Mouse (Mus musculus): ENCODE measurements around the gene B130006D01Rik. TPM values are rescaled to one million over a fixed set of nuclear protein-coding genes. Genes with fewer than 3 reads are reported as not detected.

Gene B130006D01Rik
- total RNA-seq (2014; fragmentation: Nextera tagmentation) (7.1 and 7.5 TPM in 2 replicates), total RNA-seq (2017) (1.5 TPM in 1 of 2 replicates, not detected in the other)

DNA sequence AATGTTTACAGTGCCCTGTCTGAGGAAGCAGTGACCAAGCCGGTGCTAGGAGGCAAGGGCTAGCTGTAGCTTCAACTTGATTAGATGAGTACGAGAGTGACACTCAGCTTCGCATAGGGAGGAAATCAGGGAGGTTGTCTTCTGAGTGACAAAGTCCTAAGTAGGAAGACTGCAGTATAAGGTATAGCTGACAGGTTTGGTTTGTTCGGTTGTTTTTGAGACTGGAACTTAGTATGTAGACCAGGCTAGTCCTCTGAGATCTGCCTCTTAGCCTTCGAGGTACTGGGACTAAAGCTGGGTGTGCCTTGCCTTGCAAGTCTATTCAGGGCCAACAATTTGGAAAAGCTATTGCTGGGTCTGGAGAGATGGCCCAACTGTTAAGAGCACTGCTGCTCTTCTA, at the start of gene B130006D01Rik:
Gene B130006D01Rik, plus strand, starts transcription at position 301 of the 400 bp plus-strand sequence.
- no peak for ATAC-seq (replicated peaks; ENCODE audit: low FRiP score, low TSS enrichment, poor library complexity, severe bottlenecking)

DNA sequence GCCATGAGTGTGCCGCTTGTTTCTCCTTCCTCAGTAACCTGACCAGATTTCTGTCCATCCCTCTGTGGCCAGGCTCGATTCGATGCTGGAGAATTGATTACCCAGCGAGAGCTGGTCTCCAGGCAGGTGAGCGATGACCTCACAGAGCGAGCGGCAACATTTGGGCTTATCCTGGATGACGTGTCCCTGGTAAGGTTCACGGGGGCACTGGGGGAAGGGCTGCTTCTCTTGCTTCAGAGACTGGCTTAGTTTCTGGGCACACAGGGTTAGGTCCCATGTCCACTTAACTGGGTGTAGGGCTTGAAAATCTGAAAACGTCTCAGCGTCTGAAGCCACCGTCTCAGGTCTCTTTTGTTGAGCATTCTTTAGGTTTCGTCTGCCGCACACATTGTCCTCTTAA, 47.9 kb upstream of the B130006D01Rik start:
- ATAC-seq (replicated peaks; ENCODE audit: low FRiP score, low TSS enrichment, poor library complexity, severe bottlenecking) = no peak

DNA sequence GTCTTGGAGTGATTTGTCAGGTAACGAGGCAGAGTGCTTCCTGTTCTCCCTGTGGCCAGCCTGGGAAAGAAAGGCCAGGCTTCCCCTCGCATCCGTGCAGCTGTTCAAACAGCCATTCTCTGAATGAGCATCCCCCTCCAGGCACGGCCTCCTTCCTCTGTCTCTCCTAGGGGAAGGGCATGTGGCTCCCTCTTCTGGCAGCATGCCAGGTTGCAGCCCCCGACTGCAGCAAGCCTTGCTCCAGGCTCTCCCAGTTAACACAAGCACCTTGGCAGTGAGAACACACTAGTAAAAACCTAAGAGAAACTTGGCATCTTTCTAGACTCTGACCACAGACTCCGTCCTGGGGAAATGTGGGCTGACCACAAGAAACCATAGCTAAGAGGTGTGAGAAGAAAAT, 47.1 kb upstream of the B130006D01Rik start:
- ATAC-seq (replicated peaks; ENCODE audit: low FRiP score, low TSS enrichment, poor library complexity, severe bottlenecking) = no peak

DNA sequence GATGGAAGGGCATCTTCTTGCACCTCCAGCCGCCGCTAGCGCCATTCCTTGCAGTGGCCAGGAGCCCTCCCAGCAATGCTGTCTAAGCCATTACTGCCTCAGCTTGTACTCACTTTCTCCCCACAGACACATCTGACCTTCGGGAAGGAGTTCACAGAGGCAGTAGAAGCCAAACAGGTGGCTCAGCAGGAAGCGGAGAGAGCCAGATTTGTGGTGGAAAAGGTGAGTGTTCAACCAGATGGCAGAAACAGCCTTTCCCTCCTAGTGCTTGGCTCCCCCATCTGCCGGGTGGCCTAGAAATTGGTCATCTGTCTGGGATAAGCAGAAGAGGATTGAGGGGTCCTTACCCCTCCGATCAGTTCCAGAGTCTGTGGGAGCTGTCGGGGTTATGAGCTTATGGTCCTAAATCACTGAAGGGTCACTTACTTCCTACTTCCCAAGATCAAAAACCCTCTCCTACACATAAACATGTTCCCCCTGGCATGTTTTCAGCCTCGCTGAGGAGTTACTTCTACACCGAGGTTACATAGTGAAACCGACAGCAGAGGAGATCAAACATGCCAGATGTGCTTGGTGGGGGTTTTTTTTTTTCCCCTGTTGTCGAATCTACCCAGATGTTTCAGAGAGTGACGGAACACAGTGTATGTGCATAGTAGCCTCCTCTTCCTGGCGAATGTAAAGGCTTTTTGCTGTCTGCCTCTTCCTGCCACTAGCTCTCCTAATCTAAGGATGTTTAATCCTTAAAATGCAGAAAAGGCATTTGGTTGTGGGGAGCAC, 45.3 kb upstream of the B130006D01Rik start:
- ATAC-seq (replicated peaks; ENCODE audit: low FRiP score, low TSS enrichment, poor library complexity, severe bottlenecking) = no peak

DNA sequence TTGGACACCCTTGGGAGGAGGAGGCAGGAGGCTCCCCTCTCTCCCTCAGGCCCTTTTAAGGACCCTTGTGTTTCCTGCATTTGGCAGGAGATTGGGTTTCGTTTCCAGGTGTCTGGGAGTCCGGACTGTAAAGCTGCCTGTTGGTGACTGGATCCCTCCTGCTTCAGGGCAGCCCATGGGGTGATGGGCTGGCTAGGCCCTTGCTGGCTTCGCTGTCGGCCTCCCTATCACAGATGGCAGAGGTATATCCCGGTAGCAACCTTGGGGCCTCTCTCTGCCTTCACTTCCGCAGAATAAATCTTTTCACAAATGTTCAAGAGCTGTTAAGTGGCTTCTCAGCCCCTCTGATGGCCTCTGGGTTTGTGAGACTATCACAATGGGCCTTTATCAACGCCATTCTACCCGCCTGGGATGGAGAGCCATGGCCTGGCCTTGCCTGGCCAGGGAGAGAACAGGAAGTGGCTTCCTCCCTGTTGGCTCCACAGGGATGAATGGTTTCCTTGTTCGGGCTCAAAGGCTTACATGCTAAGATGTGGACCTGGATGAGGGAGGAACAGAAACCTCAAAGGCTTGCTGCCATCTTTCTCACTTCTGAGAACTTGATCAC, 41.3 kb upstream of the B130006D01Rik start:
- ATAC-seq (replicated peaks; ENCODE audit: low FRiP score, low TSS enrichment, poor library complexity, severe bottlenecking) = no peak

DNA sequence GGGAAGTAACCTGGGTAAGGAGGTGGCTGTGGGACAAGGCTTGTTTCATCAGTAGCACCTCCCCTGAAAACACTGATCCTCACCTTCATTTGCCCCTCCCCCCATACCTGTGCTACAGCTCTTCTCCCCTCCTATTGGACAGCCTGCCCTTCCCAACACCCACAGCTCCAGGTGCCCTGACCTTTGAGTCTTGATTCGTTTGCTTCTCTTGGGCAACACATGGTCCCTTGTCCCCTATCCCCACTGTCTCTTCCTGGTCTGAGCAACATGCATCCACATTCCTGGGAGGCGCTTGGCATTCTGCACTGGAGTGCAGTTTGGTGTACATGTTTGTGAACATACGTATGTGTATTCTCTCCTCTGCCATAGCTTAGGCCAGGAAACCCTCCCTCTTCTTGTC, 40.4 kb upstream of the B130006D01Rik start:
- no peak for ATAC-seq (replicated peaks; ENCODE audit: low FRiP score, low TSS enrichment, poor library complexity, severe bottlenecking)

DNA sequence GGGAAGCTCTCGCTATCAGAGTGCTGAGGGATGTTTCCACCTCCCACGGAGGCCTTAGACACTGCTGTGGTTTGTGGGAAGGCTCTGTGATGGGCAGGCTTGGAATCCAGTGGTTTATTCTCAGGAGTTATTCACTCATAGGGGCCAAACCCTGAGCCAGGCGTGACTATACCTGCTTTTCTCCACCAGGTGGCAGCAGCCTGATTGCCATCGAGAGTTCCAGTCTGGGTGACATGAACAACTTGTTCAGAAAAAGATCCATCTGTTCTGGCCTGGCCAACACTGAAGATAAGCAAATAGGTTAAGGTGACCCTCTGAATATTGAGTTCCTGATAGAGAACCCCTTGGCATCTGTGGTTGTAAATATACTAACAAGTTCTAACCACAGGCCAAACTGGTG, 37.4 kb upstream of the B130006D01Rik start:
- ATAC-seq (replicated peaks; ENCODE audit: low FRiP score, low TSS enrichment, poor library complexity, severe bottlenecking) = peak; percentile 38; the same call in 1 of the 2 replicates

DNA sequence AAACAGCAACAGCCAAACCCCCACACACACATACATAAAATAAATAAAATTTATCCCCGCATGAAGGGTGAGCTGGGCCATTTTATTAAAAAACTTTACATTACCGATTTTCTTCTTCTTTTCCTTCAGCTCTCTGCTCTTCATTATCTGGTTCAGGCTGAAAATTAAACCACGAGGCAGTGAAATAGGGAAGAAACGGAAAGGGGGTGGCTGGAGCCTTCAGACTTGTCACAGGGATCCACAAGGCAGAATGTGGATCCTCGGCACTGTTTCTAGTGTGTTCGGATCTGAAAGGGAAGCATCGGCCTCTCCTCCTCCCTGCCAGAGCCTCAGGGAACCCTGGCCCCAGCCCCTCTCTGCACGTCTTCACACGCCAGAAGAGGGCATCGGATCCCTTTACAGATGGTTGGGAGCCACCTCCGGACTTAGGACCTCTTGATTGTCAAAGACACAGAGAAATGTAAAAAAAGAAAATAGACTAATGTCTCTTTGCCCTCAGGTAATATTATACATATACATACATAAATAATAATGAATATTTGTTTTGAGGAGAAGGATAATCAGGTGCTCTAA, 36.2 kb upstream of the B130006D01Rik start:
- ATAC-seq (replicated peaks; ENCODE audit: low FRiP score, low TSS enrichment, poor library complexity, severe bottlenecking) = no peak

DNA sequence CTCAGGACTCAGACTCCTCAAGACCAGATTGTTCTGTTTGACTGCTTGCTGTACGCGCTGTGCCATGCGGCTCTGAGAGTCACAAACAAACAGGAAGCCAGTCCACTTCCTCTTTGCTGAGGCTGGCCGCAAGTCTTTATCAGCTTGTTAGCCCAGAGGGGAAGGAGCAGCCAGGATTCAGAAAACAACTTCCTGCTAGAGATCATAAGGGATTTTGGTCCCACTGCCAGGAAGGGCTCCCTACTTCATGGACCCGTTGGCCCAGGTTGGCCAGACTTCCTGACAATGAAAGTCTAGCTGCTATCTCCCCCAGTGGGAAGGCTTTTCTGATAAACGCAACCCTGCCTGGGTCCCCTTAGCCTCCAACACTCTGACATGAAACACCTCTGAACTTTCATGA, 34.9 kb upstream of the B130006D01Rik start:
- ATAC-seq (replicated peaks; ENCODE audit: low FRiP score, low TSS enrichment, poor library complexity, severe bottlenecking) = peak; percentile 44

DNA sequence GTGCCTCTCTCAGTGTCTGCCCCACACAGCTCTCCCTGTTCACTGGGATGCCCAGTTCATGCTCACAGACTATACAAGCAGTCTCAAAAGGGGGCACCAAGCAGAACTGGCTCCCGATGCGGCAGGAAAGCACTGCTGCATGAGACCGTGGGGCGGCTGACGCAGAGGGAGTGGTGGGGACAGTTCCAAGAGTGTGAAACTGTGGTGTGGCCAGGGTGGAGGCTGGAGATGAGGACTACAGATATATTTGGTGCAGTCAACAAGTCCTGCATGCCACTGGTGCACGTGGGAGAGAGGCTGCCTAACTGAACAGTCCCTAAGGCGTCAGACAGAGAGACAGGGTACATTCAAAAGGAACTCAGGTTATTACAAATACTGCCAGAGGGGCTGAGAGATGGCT, 34.4 kb upstream of the B130006D01Rik start:
- peak; percentile 71 for ATAC-seq (replicated peaks; ENCODE audit: low FRiP score, low TSS enrichment, poor library complexity, severe bottlenecking)

DNA sequence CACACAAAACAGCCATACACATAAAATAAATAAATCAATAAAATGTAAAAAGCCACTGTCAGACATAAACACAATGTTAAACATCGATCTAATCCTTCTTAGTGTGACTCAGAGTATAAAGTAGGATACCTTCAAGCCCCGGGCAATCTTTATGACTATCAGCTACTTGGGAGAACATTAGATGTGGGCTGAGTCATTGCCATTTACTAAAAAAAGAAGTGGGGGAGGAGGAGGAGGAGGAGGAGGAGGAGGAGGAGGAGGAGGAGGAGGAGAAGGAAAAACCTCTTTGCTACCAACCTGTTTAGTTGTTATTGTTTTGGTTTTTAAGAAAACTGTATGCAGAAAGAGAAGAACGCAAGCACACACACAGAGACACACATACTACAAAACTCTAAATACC, 33.8 kb upstream of the B130006D01Rik start:
- ATAC-seq (replicated peaks; ENCODE audit: low FRiP score, low TSS enrichment, poor library complexity, severe bottlenecking) = no peak

DNA sequence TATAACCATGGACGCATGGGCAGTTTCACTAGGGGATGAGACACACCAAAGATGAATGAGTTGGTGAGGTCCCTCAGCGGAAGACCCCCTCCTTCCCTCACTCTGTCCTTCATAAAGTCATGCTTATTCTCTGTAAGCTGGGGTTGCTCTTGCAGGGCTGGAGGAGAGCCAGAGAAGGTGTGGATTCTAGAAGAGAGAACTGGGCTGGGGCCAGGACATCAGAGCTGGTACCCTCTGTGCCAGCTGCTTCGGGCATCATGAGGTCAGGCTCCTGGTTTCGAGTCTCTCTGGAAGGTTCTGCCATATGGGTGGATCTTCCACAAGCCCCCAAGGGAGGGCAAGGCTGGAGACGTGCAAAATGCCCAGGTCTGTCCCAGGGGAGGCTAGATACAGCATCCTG, 24.8 kb upstream of the B130006D01Rik start:
- ATAC-seq (replicated peaks; ENCODE audit: low FRiP score, low TSS enrichment, poor library complexity, severe bottlenecking) = no peak

DNA sequence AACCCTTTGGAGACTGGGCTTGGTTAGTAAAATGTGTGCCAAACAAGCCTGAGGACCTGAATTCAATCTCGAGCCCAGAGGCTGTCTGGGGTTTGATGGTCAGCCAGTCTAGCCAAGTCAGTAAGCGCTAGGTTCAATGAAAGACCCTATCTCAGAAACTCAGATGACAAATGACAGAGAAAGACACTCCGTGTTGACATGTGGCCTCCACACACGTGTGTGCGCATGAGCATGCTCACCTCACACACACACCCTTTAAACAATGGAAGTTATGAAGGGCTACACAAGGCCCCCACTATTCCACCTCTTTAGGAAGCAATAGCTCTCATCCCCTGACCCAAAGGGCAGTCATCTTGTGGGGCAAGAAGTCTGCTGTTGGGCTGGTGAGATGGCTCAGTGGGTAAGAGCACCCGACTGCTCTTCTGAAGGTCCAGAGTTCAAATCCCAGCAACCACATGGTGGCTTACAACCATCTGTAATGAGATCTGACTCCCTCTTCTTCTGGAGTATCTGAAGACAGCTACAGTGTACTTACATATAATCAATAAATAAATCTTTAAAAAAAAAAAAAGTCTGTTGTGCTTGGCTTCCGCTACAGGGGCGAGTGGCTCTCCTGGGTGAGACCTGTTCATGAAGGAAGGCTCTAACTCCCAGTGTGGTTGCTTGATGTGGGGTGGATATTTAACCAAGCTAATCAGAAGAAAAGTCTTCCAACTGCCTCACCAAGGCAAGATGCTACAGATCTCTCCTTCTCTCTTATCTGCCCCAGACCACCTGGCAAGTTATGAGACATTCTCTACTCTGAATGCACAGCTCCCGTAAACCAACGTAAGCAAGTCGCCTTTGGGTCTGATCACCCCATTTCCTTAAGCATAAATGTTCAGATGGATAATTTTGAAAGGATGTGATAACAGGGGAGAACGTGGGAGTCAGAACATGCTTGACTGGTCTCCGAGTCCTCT, 22.3 kb upstream of the B130006D01Rik start:
- peak; percentile 92 for ATAC-seq (replicated peaks; ENCODE audit: low FRiP score, low TSS enrichment, poor library complexity, severe bottlenecking)

DNA sequence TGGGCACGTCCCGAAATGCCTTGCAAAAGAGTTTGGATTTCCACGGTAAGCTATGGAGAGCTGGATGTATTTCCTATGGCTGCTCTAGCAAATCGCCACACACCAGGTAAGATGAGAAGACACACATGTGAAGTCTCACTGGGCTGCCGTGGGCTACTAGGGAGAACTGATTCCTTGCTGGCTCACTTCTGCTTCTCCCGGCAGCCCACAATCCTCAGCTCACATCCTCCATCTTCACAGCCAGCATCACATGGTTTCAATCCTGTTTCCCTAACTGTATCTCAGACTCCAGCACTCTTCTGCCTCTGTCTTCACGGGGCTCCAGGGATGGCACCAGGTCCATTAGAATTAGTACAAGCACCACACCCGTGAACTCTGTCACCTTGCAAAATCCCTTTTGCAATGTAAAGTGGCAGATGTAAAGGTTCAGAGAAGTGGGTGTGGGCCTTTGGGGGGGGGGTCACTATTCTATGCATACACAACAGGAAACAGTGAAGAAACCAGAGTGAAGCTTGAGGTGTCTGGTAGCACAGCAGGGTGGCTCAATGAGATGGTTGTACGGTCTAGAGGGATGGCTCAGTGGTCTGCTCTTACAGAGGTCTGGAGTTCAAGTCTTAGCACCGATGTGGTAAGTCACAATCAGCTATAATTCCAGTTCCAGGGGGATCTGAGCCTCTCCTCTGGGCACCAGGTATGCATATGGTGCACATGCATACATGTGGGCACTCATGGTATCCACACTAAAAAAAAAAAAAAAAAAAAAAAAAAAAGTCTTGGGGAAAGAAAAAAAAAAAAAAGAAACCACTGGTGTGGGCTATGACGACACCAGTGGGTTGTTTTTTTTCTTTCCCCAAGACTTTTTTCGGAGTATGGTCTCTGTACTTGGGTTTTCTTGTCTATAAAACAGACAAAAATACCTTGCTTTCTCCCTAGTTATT, 19.1 kb upstream of the B130006D01Rik start:
- ATAC-seq (replicated peaks; ENCODE audit: low FRiP score, low TSS enrichment, poor library complexity, severe bottlenecking) = no peak

DNA sequence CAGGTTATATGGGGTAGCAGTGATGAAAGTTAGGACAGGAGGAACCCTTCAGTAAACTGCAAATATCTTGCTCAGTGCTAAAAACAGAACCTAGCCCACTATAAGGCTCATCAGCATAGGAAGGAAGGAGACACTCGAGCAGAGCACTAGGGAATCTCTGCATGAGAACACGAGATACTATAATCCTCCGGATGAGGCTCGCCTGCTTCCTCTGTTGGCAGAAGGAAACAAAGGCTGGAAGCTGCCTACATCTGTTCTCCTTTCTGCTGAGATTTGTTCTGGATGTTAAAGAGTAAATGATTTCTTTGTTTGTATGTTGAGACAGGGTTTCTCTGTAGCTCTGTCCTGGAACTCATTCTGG, 18.4 kb upstream of the B130006D01Rik start:
- no peak for ATAC-seq (replicated peaks; ENCODE audit: low FRiP score, low TSS enrichment, poor library complexity, severe bottlenecking)

DNA sequence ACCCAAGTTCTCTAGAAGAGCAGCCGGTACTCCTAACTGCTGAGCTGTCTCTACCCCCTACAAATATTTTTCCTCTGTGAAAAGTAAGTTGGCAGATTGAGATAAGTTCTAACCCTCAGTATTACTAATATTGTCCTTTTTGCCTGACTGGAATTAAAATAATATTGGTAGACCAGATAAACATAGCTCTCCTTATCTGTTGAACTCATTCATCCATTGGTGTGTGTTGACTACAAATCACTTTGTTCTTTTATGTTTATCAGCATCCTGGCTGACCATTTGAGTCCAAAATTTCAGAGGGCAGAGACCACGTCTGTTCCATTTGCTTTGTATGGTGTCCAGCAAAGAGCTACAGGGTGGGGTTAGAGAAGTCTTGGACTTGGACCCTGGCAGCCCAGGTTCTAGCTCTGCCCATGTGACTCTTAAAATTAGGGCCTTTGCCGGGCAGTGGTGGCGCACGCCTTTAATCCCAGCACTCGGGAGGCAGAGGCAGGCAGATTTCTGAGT, 13.8 kb upstream of the B130006D01Rik start:
- no peak for ATAC-seq (replicated peaks; ENCODE audit: low FRiP score, low TSS enrichment, poor library complexity, severe bottlenecking)

DNA sequence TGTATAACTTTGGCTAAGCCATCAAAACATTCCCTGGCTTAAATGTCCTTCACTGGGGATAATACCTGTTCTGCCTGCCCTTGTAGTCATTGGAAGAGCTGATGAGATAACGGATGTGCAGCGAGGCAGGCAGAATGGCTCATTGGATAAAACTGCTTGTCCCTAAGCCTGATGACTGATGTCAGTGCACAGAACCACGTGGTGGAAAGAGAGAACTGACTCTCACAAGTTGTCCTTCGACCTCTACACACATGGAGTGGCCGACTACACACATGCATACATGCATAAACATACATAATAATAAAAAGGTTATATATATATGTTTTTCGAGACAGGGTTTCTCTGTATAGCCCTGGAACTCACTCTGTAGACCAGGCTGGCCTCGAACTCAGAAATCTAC, 12.9 kb upstream of the B130006D01Rik start:
- ATAC-seq (replicated peaks; ENCODE audit: low FRiP score, low TSS enrichment, poor library complexity, severe bottlenecking) = no peak

DNA sequence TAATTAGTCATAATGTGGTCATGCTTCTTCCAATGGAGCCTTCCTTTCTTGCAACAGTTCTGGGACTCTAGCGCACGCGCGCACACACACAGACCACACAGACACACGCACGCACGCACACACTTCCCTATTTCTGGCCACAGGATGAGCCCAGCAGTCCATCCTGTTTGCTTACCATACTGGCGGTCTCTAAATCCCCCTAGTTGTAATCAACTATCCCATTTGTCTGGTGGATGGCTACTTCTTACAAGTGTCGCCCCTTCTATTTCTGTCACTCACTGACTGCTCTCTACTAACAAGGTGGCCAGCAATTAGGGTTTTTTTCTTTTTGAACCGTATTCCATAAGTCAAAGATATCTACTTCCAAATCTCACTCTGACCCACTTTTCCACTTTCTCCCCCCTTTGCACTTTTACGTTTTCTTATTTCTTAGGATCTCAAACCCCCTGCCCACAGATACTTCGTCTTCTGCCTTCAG, 11.3 kb upstream of the B130006D01Rik start:
- no peak for ATAC-seq (replicated peaks; ENCODE audit: low FRiP score, low TSS enrichment, poor library complexity, severe bottlenecking)
